Comparison of ENCODE assay signal across 9 mouse cellular contexts in the genomic region with DNA sequence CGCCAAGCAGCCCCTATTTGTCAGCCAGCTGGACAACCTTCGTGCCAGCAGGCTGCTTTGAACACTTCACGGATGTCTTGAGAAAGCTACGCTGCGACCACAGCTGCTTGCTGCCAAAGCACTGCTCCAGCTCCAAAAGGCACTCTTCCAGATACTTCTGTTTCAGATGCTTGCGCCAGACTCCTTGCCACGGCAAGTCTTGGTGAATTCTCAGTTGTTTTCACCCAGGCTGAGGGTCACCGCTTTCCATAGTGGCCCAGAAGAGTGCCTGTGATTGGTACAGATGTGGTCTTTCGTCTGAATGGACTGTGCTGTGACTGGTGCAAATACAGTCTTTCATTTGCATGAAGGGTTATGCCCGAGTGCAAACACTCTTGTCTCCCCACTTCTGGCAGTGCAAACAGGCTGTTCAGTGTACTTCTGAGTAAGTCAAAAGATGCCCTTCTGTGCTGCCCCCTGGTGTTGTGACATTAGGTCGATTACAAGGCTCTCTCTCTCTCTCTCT. TPM values are rescaled to one million over a fixed set of nuclear protein-coding genes. Genes with fewer than 3 reads are reported as not detected.
A peak's percentile ranks its signal among the peaks of the same experiment; 100 is the strongest.
DNase-seq lines count a peak whose midpoint lies in the region; ATAC-seq and TF ChIP-seq lines count a peak whose summit lies in the region.
"Had no signal": no experiment of that assay in that cellular context is flagged by ENCODE, and none has a peak within 500 bp of the region (broad histone marks: within the 10 kb centered on the region; RNA-seq: fewer than 3 reads in every experiment).

No protein-coding gene starts in this region.

- no peak overlapping the region for H3K4me2 ChIP-seq in kidney, postnatal 0 days (ENCODE audit: low read length)
- H3K4me2 ChIP-seq in kidney, embryonic 14.5 days (replicated peaks; ENCODE audit: low read depth, low read length): no peak overlapping the region

- H3K27ac ChIP-seq in kidney, postnatal 0 days: no peak overlapping the region
- no peak overlapping the region for H3K27ac ChIP-seq in kidney, embryonic 14.5 days (ENCODE audit: low read depth, low read length)
- H3K27ac ChIP-seq in left cerebral cortex, adult 2 months: no peak overlapping the region
- H3K27ac ChIP-seq: macrophage had no signal

- H3K9me3 ChIP-seq in kidney, postnatal 0 days (replicated peaks; ENCODE audit: low read length): no peaks in the 10 kb centered on the region
- no peaks in the 10 kb centered on the region for H3K9me3 ChIP-seq in kidney, embryonic 14.5 days (ENCODE audit: control insufficient read depth, low read length)

- H3K27me3 ChIP-seq in kidney, postnatal 0 days (ENCODE audit: insufficient read depth, low read length): no peaks in the 10 kb centered on the region
- no peaks in the 10 kb centered on the region for H3K27me3 ChIP-seq in kidney, embryonic 14.5 days (ENCODE audit: control insufficient read depth, insufficient read depth, low read length)

- H3K4me3 ChIP-seq in kidney, postnatal 0 days (replicated peaks; ENCODE audit: low read depth, low read length): no peak overlapping the region
- no peak overlapping the region for H3K4me3 ChIP-seq in kidney, embryonic 14.5 days (ENCODE audit: low read length)
- no peak overlapping the region for H3K4me3 ChIP-seq in left cerebral cortex, adult 2 months

- no peak overlapping the region for H3K9ac ChIP-seq in kidney, postnatal 0 days (ENCODE audit: low read depth, low read length)
- H3K9ac ChIP-seq in kidney, embryonic 14.5 days (ENCODE audit: low read depth, low read length): no peak overlapping the region

- no peaks in the 10 kb centered on the region for H3K4me1 ChIP-seq in kidney, postnatal 0 days (replicated peaks; ENCODE audit: insufficient read depth, low read length)
- no peaks in the 10 kb centered on the region for H3K4me1 ChIP-seq in kidney, embryonic 14.5 days (ENCODE audit: control insufficient read depth, insufficient read depth, low read length)

- TF ChIP-seq CTCF in kidney, postnatal 0 days (IDR thresholded peaks at IDR 0.05; ENCODE audit: low read depth): peak; percentile 27; the same call in 1 of the 2 replicates
- no peak for TF ChIP-seq CTCF in brain, embryonic 14.5 days (IDR thresholded peaks at IDR 0.05; ENCODE audit: borderline replicate concordance, extremely low read depth, insufficient read depth, insufficient read length)
- peak; percentile 33 for TF ChIP-seq CTCF in left cerebral cortex, adult 2 months (IDR thresholded peaks at IDR 0.05)

- no peak for DNase-seq in kidney, postnatal 0 days (ENCODE audit: low spot score)
- peak; percentile 50 for DNase-seq in brain, embryonic 14.5 days (ENCODE audit: low read depth)
- no peak for DNase-seq in left cerebral cortex, adult 2 months (ENCODE audit: extremely low spot score in 1 of 2, low spot score in 2 of 2)
- peak; percentile 70 for DNase-seq in skeletal muscle tissue, adult 2 months (ENCODE audit: low read depth, low spot score)
- no peak for DNase-seq in urinary bladder, postnatal 4 days (ENCODE audit: low spot score in 2 of 2)
- no peak for DNase-seq in heart, adult 8-10 months (ENCODE audit: low spot score)

- no peak for ATAC-seq in kidney, postnatal 0 days (replicated peaks; ENCODE audit: low FRiP score, low read depth)
- ATAC-seq in kidney, embryonic 14.5 days (ENCODE audit: low FRiP score, low TSS enrichment): no peak
- ATAC-seq in erythroblast, adult 5-6 weeks (replicated peaks; ENCODE audit: low FRiP score, poor library complexity, severe bottlenecking): no peak

- H3K36me3 ChIP-seq in kidney, postnatal 0 days (ENCODE audit: insufficient read depth, low read length): no peaks in the 10 kb centered on the region
- no peaks in the 10 kb centered on the region for H3K36me3 ChIP-seq in kidney, embryonic 14.5 days (ENCODE audit: control insufficient read depth, insufficient read depth, low read length)

- intact Hi-C loops in left cerebral cortex, adult 2 months (cut with DNase I): no loop called here

- WGBS in kidney, postnatal 0 days: 54% methylated on average over 11 of the region's 11 CpGs
- WGBS in kidney, embryonic 14.5 days: 53% methylated on average over 11 of the region's 11 CpGs

- TF ChIP-seq POLR2A in brain, embryonic 14.5 days (IDR thresholded peaks at IDR 0.05; ENCODE audit: borderline replicate concordance, extremely low read depth, insufficient read depth, insufficient read length, poor library complexity, severe bottlenecking): no peak

RNA-seq across cellular contexts. Expression of a gene that starts 6.4 kb away (rescaled TPM):
- polyA plus RNA-seq in kidney, postnatal 0 days (2015; fragmentation: Nextera tagmentation; extraction: Ambion mirVana): 70.8 and 71.7 TPM in 2 replicates
- 87.9 and 104 TPM in 2 replicates for polyA plus RNA-seq in kidney, embryonic 14.5 days (2014; fragmentation: Nextera tagmentation; extraction: Ambion mirVana)
- polyA plus RNA-seq in brain, embryonic 14.5 days (2012; rRNA removed): 49.4 and 56.4 TPM in 2 replicates
- total RNA-seq in left cerebral cortex, adult 2 months (2021): 10 to 100 TPM; 34.2 to 37.6 TPM
- total RNA-seq in erythroblast, adult 5-6 weeks (2015; ENCODE audit: low replicate concordance): 18.4 and 25.9 TPM in 2 replicates
- 13.8 and 16.7 TPM in 2 replicates for total RNA-seq in erythroblast, adult 5-6 weeks (2017; ENCODE audit: low replicate concordance)
- 10 to 100 TPM in 3 of 4 experiments, 1 to 10 TPM in 1; 9.1 to 11.6 (median 10.4) TPM for total RNA-seq in heart, adult 8-10 months (2022)

RNA-seq across cellular contexts. Expression of a gene that starts 39.5 kb away (rescaled TPM):
- polyA plus RNA-seq in kidney, postnatal 0 days (2015; fragmentation: Nextera tagmentation; extraction: Ambion mirVana): 248 and 255 TPM in 2 replicates
- 149 and 215 TPM in 2 replicates for polyA plus RNA-seq in kidney, embryonic 14.5 days (2014; fragmentation: Nextera tagmentation; extraction: Ambion mirVana)
- 195 and 261 TPM in 2 replicates for polyA plus RNA-seq in brain, embryonic 14.5 days (2012; rRNA removed)
- total RNA-seq in left cerebral cortex, adult 2 months (2021): 100 to 1,000 TPM; 187 to 196 TPM
- total RNA-seq in erythroblast, adult 5-6 weeks (2015; ENCODE audit: low replicate concordance): 430 and 441 TPM in 2 replicates
- 422 and 539 TPM in 2 replicates for total RNA-seq in erythroblast, adult 5-6 weeks (2017; ENCODE audit: low replicate concordance)
- total RNA-seq in heart, adult 8-10 months (2022): 100 to 1,000 TPM; 300 to 368 (median 327) TPM

RNA-seq across cellular contexts. Expression of a gene that starts 43.0 kb away (rescaled TPM):
- polyA plus RNA-seq in kidney, postnatal 0 days (2015; fragmentation: Nextera tagmentation; extraction: Ambion mirVana): 10.3 and 10.6 TPM in 2 replicates
- polyA plus RNA-seq in kidney, embryonic 14.5 days (2014; fragmentation: Nextera tagmentation; extraction: Ambion mirVana): 9.7 and 10.1 TPM in 2 replicates
- 15.0 and 17.1 TPM in 2 replicates for polyA plus RNA-seq in brain, embryonic 14.5 days (2012; rRNA removed)
- 10 to 100 TPM; 14.6 to 15.9 TPM for total RNA-seq in left cerebral cortex, adult 2 months (2021)
- 1.7 TPM in 1 of 2 replicates, not detected in the other for total RNA-seq in erythroblast, adult 5-6 weeks (2015; ENCODE audit: low replicate concordance)
- 0.98 TPM in 1 of 2 replicates, not detected in the other for total RNA-seq in erythroblast, adult 5-6 weeks (2017; ENCODE audit: low replicate concordance)
- 1 to 10 TPM; 3.8 to 5.5 (median 4.4) TPM for total RNA-seq in heart, adult 8-10 months (2022)

Comparison
In these comparisons a context has a peak if more than half of its experiments do, and no peak if none do; other contexts are left out.
1. DNase-seq: peak in brain, embryonic 14.5 days (single experiment) and skeletal muscle tissue, adult 2 months (single experiment); none in kidney, postnatal 0 days (single experiment), left cerebral cortex, adult 2 months (0 of 2), urinary bladder, postnatal 4 days (0 of 2) and heart, adult 8-10 months (single experiment).